23 mouse cellular contexts compared by ENCODE assay signal in genomic region chr3:151399270-151399669, GRCm38 (mm10). TPM values are rescaled to one million over a fixed set of nuclear protein-coding genes. Genes with fewer than 3 reads are reported as not detected.
DNase-seq lines count a peak whose midpoint lies in the region; ATAC-seq lines count a peak whose summit lies in the region.
"Had no signal": no experiment of that assay in that cellular context is flagged by ENCODE, and none has a peak within 500 bp of the region (broad histone marks: within the 10 kb centered on the region; RNA-seq: fewer than 3 reads in every experiment).

No protein-coding gene starts in this region.

- DNase-seq in hindbrain, embryonic 14.5 days (ENCODE audit: low spot score): no peak
- no peak for DNase-seq in lung, postnatal 25 days (ENCODE audit: low spot score)
- peak; percentile 18 for DNase-seq in lung, postnatal 36 days
- DNase-seq: cerebellum, adult 9-10 months; forebrain, postnatal 0 days; heart, adult 11 months; heart, postnatal 36 days; kidney, adult 9 months; kidney, postnatal 36 days; layer of hippocampus, adult 9-11 months; right cerebral cortex, adult 18-20 months had no signal

- H3K9me3 ChIP-seq in hindbrain, embryonic 14.5 days (ENCODE audit: control insufficient read depth, low read length): no peaks in the 10 kb centered on the region
- H3K9me3 ChIP-seq in hindbrain, embryonic 12.5 days (replicated peaks): no peaks in the 10 kb centered on the region
- no peaks in the 10 kb centered on the region for H3K9me3 ChIP-seq in lung, embryonic 15.5 days
- H3K9me3 ChIP-seq: embryonic facial prominence, embryonic 13.5 days; forebrain, embryonic 10.5 days; heart, embryonic 13.5 days; intestine, embryonic 15.5 days; limb, embryonic 13.5 days; liver, embryonic 15.5 days; megakaryocyte, embryonic 14.5 days had no signal

- H3K4me2 ChIP-seq in hindbrain, embryonic 14.5 days (replicated peaks): no peak overlapping the region
- H3K4me2 ChIP-seq in hindbrain, embryonic 12.5 days (replicated peaks): no peak overlapping the region
- H3K4me2 ChIP-seq in lung, embryonic 15.5 days: no peak overlapping the region
- H3K4me2 ChIP-seq: embryonic facial prominence, embryonic 13.5 days; heart, embryonic 13.5 days; intestine, embryonic 15.5 days; limb, embryonic 13.5 days; liver, embryonic 15.5 days had no signal

- H3K9ac ChIP-seq in hindbrain, embryonic 14.5 days: no peak overlapping the region
- H3K9ac ChIP-seq in hindbrain, embryonic 12.5 days: no peak overlapping the region
- H3K9ac ChIP-seq in lung, embryonic 15.5 days: no peak overlapping the region
- H3K9ac ChIP-seq: embryonic facial prominence, embryonic 13.5 days; forebrain, postnatal 0 days; heart, embryonic 13.5 days; intestine, embryonic 15.5 days; limb, embryonic 13.5 days; liver, embryonic 15.5 days had no signal

- 81% methylated on average over 1 of the region's 1 CpGs for WGBS in hindbrain, embryonic 14.5 days
- WGBS in hindbrain, embryonic 12.5 days: 79% methylated on average over 1 of the region's 1 CpGs
- WGBS in lung, embryonic 15.5 days: 77% methylated on average over 1 of the region's 1 CpGs

- H3K4me1 ChIP-seq in hindbrain, embryonic 14.5 days (replicated peaks; ENCODE audit: control insufficient read depth, insufficient read depth, low read length): no peaks in the 10 kb centered on the region
- no peaks in the 10 kb centered on the region for H3K4me1 ChIP-seq in hindbrain, embryonic 12.5 days
- no peaks in the 10 kb centered on the region for H3K4me1 ChIP-seq in lung, embryonic 15.5 days
- H3K4me1 ChIP-seq: embryonic facial prominence, embryonic 13.5 days; forebrain, embryonic 10.5 days; heart, embryonic 13.5 days; intestine, embryonic 15.5 days; limb, embryonic 13.5 days; liver, embryonic 15.5 days; megakaryocyte, embryonic 14.5 days had no signal

- no peak overlapping the region for H3K27ac ChIP-seq in hindbrain, embryonic 14.5 days
- no peak overlapping the region for H3K27ac ChIP-seq in hindbrain, embryonic 12.5 days
- no peak overlapping the region for H3K27ac ChIP-seq in lung, embryonic 15.5 days
- H3K27ac ChIP-seq: embryonic facial prominence, embryonic 13.5 days; forebrain, embryonic 10.5 days; heart, embryonic 13.5 days; intestine, embryonic 15.5 days; limb, embryonic 13.5 days; liver, embryonic 15.5 days; stomach, postnatal 0 days had no signal

- no peaks in the 10 kb centered on the region for H3K27me3 ChIP-seq in hindbrain, embryonic 14.5 days (ENCODE audit: control insufficient read depth, insufficient read depth, low read length)
- H3K27me3 ChIP-seq in hindbrain, embryonic 12.5 days: no peaks in the 10 kb centered on the region
- H3K27me3 ChIP-seq in lung, embryonic 15.5 days: no peaks in the 10 kb centered on the region
- H3K27me3 ChIP-seq: embryonic facial prominence, embryonic 13.5 days; heart, embryonic 13.5 days; intestine, embryonic 15.5 days; limb, embryonic 13.5 days; liver, embryonic 15.5 days; megakaryocyte, embryonic 14.5 days had no signal

- no peaks in the 10 kb centered on the region for H3K36me3 ChIP-seq in hindbrain, embryonic 14.5 days (replicated peaks; ENCODE audit: control insufficient read depth, insufficient read depth)
- H3K36me3 ChIP-seq in hindbrain, embryonic 12.5 days: no peaks in the 10 kb centered on the region
- H3K36me3 ChIP-seq in lung, embryonic 15.5 days: no peaks in the 10 kb centered on the region
- H3K36me3 ChIP-seq: embryonic facial prominence, embryonic 13.5 days; forebrain, embryonic 10.5 days; heart, embryonic 13.5 days; intestine, embryonic 15.5 days; limb, embryonic 13.5 days; liver, embryonic 15.5 days had no signal

- H3K4me3 ChIP-seq in hindbrain, embryonic 14.5 days (replicated peaks; ENCODE audit: low read length): no peak overlapping the region
- no peak overlapping the region for H3K4me3 ChIP-seq in hindbrain, embryonic 12.5 days
- no peak overlapping the region for H3K4me3 ChIP-seq in lung, embryonic 15.5 days
- H3K4me3 ChIP-seq: embryonic facial prominence, embryonic 13.5 days; forebrain, embryonic 10.5 days; heart, embryonic 13.5 days; intestine, embryonic 15.5 days; limb, embryonic 13.5 days; liver, embryonic 15.5 days; megakaryocyte, embryonic 14.5 days had no signal

- peak; percentile 69 for ATAC-seq in hindbrain, embryonic 14.5 days (ENCODE audit: low FRiP score)
- no peak for ATAC-seq in hindbrain, embryonic 12.5 days (ENCODE audit: low FRiP score)
- peak; percentile 42; the same call in 1 of the 2 replicates for ATAC-seq in lung, embryonic 15.5 days (ENCODE audit: borderline replicate concordance, extremely low read depth, low FRiP score, low TSS enrichment)
- ATAC-seq in common myeloid progenitor, adult 5-6 weeks (replicated peaks; ENCODE audit: low read depth, poor library complexity, severe bottlenecking): 0 out of 2 replicates have a peak, but pooled peaks have one; percentile 22
- no peak for ATAC-seq in CD4-positive, CD25-positive, alpha-beta regulatory T cell, adult 4 months
- ATAC-seq: forebrain, postnatal 0 days; intestine, embryonic 15.5 days had no signal

RNA-seq across cellular contexts. Expression of gene Adgrl4, which starts 38.4 kb away (rescaled TPM):
- 14.6 and 15.9 TPM in 2 replicates for polyA plus RNA-seq in hindbrain, embryonic 14.5 days (2014; fragmentation: Nextera tagmentation; extraction: Ambion mirVana)
- 7.8 and 9.1 TPM in 2 replicates for polyA plus RNA-seq in hindbrain, embryonic 12.5 days (2016; fragmentation: Nextera tagmentation; extraction: Ambion mirVana)
- 20.9 and 23.9 TPM in 2 replicates for polyA plus RNA-seq in lung, embryonic 15.5 days (2015; fragmentation: Nextera tagmentation; extraction: Ambion mirVana)
- 395 and 418 TPM in 2 replicates for total RNA-seq in common myeloid progenitor, adult 5-6 weeks (2017)
- polyA plus RNA-seq in CD4-positive, CD25-positive, alpha-beta regulatory T cell, adult 4 months (2017; shearing (Covaris generic)): not detected

Comparison
In these comparisons a context has a peak if more than half of its experiments do, and no peak if none do; other contexts are left out.
1. ATAC-seq: peak in hindbrain, embryonic 14.5 days (single experiment), lung, embryonic 15.5 days (single experiment) and common myeloid progenitor, adult 5-6 weeks (single experiment); none in hindbrain, embryonic 12.5 days (single experiment) and CD4-positive, CD25-positive, alpha-beta regulatory T cell, adult 4 months (single experiment).